Mouse (Mus musculus) inflammation-experienced regulatory T-cells (primary cell): Measurements from ENCODE around the gene Stk26. TPM values are rescaled to one million over a fixed set of nuclear protein-coding genes. Genes with fewer than 3 reads are reported as not detected.

ENCODE experiments used
- polyA plus RNA-seq, 2 experiments: library from polyadenylated mRNA; unstranded; fragments of 100-300 nt; shearing (Covaris generic); gene quantifications; one replicate each; pipeline ENCODE4 v1.2.1; 2017

The Stk26 gene
- polyA plus RNA-seq: 10 to 100 TPM; 41.3 to 75.1 TPM

GRCm38 (mm10) chrX:50840847-50841560 lies at the start of gene Stk26:
Gene Stk26 (plus strand): TSS chrX:50841047.

GRCm38 (mm10) chrX:50942610-50943009 lies 101.8 kb downstream of the Stk26 start, which contains the start of gene Frmd7:
Gene Frmd7 (minus strand): TSS chrX:50942710.

Other genes starting within 250 kb of the Stk26 start
- gene Frmd7, start 101.7 kb downstream of the Stk26 start, polyA plus RNA-seq: under 1 TPM; 0.32 to 0.40 TPM
- 10 to 100 TPM; 16.6 to 35.2 TPM for gene Rap2c, start 177.0 kb downstream of the Stk26 start, polyA plus RNA-seq